Mouse (Mus musculus): ENCODE results near the gene Golt1a.

DNA sequence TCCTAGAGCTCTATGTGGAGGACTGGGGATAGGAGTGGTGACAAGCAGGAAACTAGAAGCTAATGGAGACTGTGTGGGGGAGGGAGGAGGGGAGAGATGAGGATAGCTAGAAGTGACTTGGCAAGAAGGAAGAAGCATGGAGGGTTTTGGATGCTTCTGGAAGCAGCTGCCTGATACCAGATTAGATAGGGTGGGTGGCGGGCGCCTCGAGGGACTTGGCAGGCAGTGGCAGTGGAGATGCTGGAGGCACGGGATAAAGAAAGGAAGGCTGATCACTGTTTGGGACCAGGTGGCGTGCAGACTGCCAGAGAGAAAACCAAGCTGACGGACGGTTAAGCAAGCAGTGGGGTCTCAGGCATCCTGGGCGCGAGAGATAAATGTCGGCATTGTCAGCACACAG, 2.3 kb downstream of the Golt1a start:
- TF ChIP-seq CTCF (IDR thresholded peaks at IDR 0.05; ENCODE audit: borderline replicate concordance, extremely low read depth, insufficient read depth, insufficient read length) = no peak
- no peak for TF ChIP-seq POLR2A (IDR thresholded peaks at IDR 0.05; ENCODE audit: borderline replicate concordance, extremely low read depth, insufficient read depth, insufficient read length, poor library complexity, severe bottlenecking)
